Mouse (Mus musculus): ENCODE measurements around the gene Mxd3. TPM values are rescaled to one million over a fixed set of nuclear protein-coding genes. Genes with fewer than 3 reads are reported as not detected.

The Mxd3 gene
- 1.5 and 2.7 TPM in 2 replicates for polyA plus RNA-seq (2012; rRNA removed)

- TF ChIP-seq POLR2A (IDR thresholded peaks at IDR 0.05; ENCODE audit: borderline replicate concordance, extremely low read depth, low read depth, low read length): no peak
- TF ChIP-seq CTCF (IDR thresholded peaks at IDR 0.05; ENCODE audit: insufficient read depth, low read length): no peak
- DNase-seq: peak; percentile 86
- Histone ChIP-seq H3K4me3 (replicated peaks; ENCODE audit: extremely low read depth, low read depth, low read length) (peak within 1 kb of the TSS; percentile 86), H3K4me1 (ENCODE audit: control insufficient read depth, insufficient read depth, low read length) (peaks cover 8% of the 10 kb centered on the region)
- under 1% methylated on average over 78 of the region's 82 CpGs for WGBS
Observed at GRCm38 (mm10) chr13:55329683-55330566, at the start of gene Mxd3. Gene Mxd3, minus strand, starts transcription at chr13:55329823.

GRCm38 (mm10) chr13:55378907-55379580, 49.4 kb upstream of the Mxd3 start:
- DNase-seq: no peak
- H3K4me1 ChIP-seq (ENCODE audit: control insufficient read depth, insufficient read depth, low read length): no peaks in the 10 kb centered on the region
- H3K4me3 ChIP-seq (replicated peaks; ENCODE audit: extremely low read depth, low read depth, low read length): no peak overlapping the region
- WGBS: 33% methylated on average over 32 of the region's 32 CpGs
- no peak for TF ChIP-seq CTCF (IDR thresholded peaks at IDR 0.05; ENCODE audit: insufficient read depth, low read length)
- TF ChIP-seq POLR2A (IDR thresholded peaks at IDR 0.05; ENCODE audit: borderline replicate concordance, extremely low read depth, low read depth, low read length): no peak

- TF ChIP-seq POLR2A (IDR thresholded peaks at IDR 0.05; ENCODE audit: borderline replicate concordance, extremely low read depth, low read depth, low read length) (no peak), CTCF (IDR thresholded peaks at IDR 0.05; ENCODE audit: insufficient read depth, low read length) (no peak)
- Histone ChIP-seq H3K4me1 (ENCODE audit: control insufficient read depth, insufficient read depth, low read length) (no peaks in the 10 kb centered on the region), H3K4me3 (replicated peaks; ENCODE audit: extremely low read depth, low read depth, low read length) (no peak overlapping the region)
- 40% methylated on average over 2 of the region's 2 CpGs for WGBS
- no peak for DNase-seq
Observed at GRCm38 (mm10) chr13:55375877-55376276, 46.3 kb upstream of the Mxd3 start.

GRCm38 (mm10) chr13:55374206-55374924, 44.7 kb upstream of the Mxd3 start:
- 60% methylated on average over 6 of the region's 6 CpGs for WGBS
- no peak for DNase-seq
- TF ChIP-seq CTCF (IDR thresholded peaks at IDR 0.05; ENCODE audit: insufficient read depth, low read length) (no peak), POLR2A (IDR thresholded peaks at IDR 0.05; ENCODE audit: borderline replicate concordance, extremely low read depth, low read depth, low read length) (no peak)
- H3K4me3 ChIP-seq (replicated peaks; ENCODE audit: extremely low read depth, low read depth, low read length): no peak overlapping the region
- H3K4me1 ChIP-seq (ENCODE audit: control insufficient read depth, insufficient read depth, low read length): no peaks in the 10 kb centered on the region

- WGBS: 60% methylated on average over 5 of the region's 5 CpGs
- H3K4me1 ChIP-seq (ENCODE audit: control insufficient read depth, insufficient read depth, low read length): no peaks in the 10 kb centered on the region
Observed at GRCm38 (mm10) chr13:55371740-55372139, 42.1 kb upstream of the Mxd3 start.

GRCm38 (mm10) chr13:55371007-55371681, 41.5 kb upstream of the Mxd3 start:
- TF ChIP-seq CTCF (IDR thresholded peaks at IDR 0.05; ENCODE audit: insufficient read depth, low read length) (no peak), POLR2A (IDR thresholded peaks at IDR 0.05; ENCODE audit: borderline replicate concordance, extremely low read depth, low read depth, low read length) (no peak)
- no peaks in the 10 kb centered on the region for H3K4me1 ChIP-seq (ENCODE audit: control insufficient read depth, insufficient read depth, low read length)
- no peak for DNase-seq
- no peak overlapping the region for H3K4me3 ChIP-seq (replicated peaks; ENCODE audit: extremely low read depth, low read depth, low read length)
- WGBS: 52% methylated on average over 8 of the region's 8 CpGs

More at GRCm38 (mm10) chr13:55371740-55372139, 42.1 kb upstream of the Mxd3 start:
- DNase-seq: no peak
- H3K4me3 ChIP-seq (replicated peaks; ENCODE audit: extremely low read depth, low read depth, low read length): no peak overlapping the region
- TF ChIP-seq CTCF (IDR thresholded peaks at IDR 0.05; ENCODE audit: insufficient read depth, low read length): no peak

GRCm38 (mm10) chr13:55370234-55370633, 40.6 kb upstream of the Mxd3 start:
- no peak for DNase-seq
- WGBS: 23% methylated on average over 3 of the region's 3 CpGs
- peak overlapping the region; percentile 35 for H3K4me3 ChIP-seq (replicated peaks; ENCODE audit: extremely low read depth, low read depth, low read length)
- TF ChIP-seq POLR2A (IDR thresholded peaks at IDR 0.05; ENCODE audit: borderline replicate concordance, extremely low read depth, low read depth, low read length): no peak
- TF ChIP-seq CTCF (IDR thresholded peaks at IDR 0.05; ENCODE audit: insufficient read depth, low read length): no peak
- no peaks in the 10 kb centered on the region for H3K4me1 ChIP-seq (ENCODE audit: control insufficient read depth, insufficient read depth, low read length)

- WGBS: 17% methylated on average over 13 of the region's 13 CpGs
- TF ChIP-seq POLR2A (IDR thresholded peaks at IDR 0.05; ENCODE audit: borderline replicate concordance, extremely low read depth, low read depth, low read length): no peak
- no peak for TF ChIP-seq CTCF (IDR thresholded peaks at IDR 0.05; ENCODE audit: insufficient read depth, low read length)
Observed at GRCm38 (mm10) chr13:55369531-55370114, 40.0 kb upstream of the Mxd3 start, which contains the start of gene Rgs14. Gene Rgs14, plus strand, starts transcription at chr13:55369732.

More at GRCm38 (mm10) chr13:55369531-55370114, 40.0 kb upstream of the Mxd3 start, which contains the start of gene Rgs14:
- Histone ChIP-seq H3K4me1 (ENCODE audit: control insufficient read depth, insufficient read depth, low read length) (no peaks in the 10 kb centered on the region), H3K4me3 (replicated peaks; ENCODE audit: extremely low read depth, low read depth, low read length) (peak within 1 kb of the TSS; percentile 35)
- DNase-seq: peak; percentile 14

Measured in lung, adult 2 months (tissue).